In the genomic region with DNA sequence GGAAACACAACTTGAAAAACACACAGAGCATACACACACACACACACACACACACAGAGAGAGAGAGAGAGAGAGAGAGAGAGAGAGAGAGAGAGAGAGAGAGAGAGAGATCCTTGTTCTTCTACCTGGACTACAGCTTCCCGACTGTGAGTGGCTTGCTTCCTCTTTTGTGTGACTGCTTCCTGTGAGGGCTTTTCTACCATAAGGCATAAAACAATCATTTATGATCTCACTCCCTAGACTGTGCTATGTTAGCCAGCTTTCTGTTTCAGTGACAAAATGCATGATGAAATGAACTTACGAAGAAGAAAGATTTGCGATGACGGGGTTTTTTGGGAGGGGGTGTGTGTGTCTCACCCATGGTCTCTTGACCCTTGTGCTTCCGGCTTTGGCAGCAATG, we compare ENCODE assay signal across 25 mouse cellular contexts. TPM values are rescaled to one million over a fixed set of nuclear protein-coding genes. Genes with fewer than 3 reads are reported as not detected.
DNase-seq lines count a peak whose midpoint lies in the region; ATAC-seq and TF ChIP-seq lines count a peak whose summit lies in the region.
"Had no signal": no experiment of that assay in that cellular context is flagged by ENCODE, and none has a peak within 500 bp of the region (broad histone marks: within the 10 kb centered on the region; RNA-seq: fewer than 3 reads in every experiment).

No protein-coding gene starts in this region.

- H3K9me3 ChIP-seq in CH12.LX (replicated peaks; ENCODE audit: low read length) = peaks cover 5% of the 10 kb centered on the region
- H3K9me3 ChIP-seq: embryonic facial prominence, embryonic 13.5 days; forebrain, embryonic 12.5 days; heart, embryonic 15.5 days; hindbrain, embryonic 10.5 days had no signal

- no peak for TF ChIP-seq RAD21 in CH12.LX (IDR thresholded peaks at IDR 0.05; ENCODE audit: low read depth, low read length)

- peak overlapping the region; percentile 10; the same call in 1 of the 2 replicates for H3K27ac ChIP-seq in spleen, adult 2 months (ENCODE audit: insufficient read depth, low read length)
- no peak overlapping the region for H3K27ac ChIP-seq in CH12.LX (ENCODE audit: insufficient read depth, low read depth)
- H3K27ac ChIP-seq: embryonic facial prominence, embryonic 13.5 days; forebrain, embryonic 12.5 days; heart, adult 2 months; heart, embryonic 15.5 days; hindbrain, embryonic 10.5 days; hindbrain, embryonic 14.5 days had no signal

- in situ Hi-C loops in CH12.LX (cut with MboI; ENCODE audit: low pct_ligation_motif_present, low pct_unique_long_range_greater_than_20kb, low sequenced_read_pairs) = no loop called here

- no peaks in the 10 kb centered on the region for H3K79me2 ChIP-seq in CH12.LX (replicated peaks; ENCODE audit: control insufficient read depth, extremely low read depth, insufficient read depth, poor library complexity, severe bottlenecking)

- DNase-seq in spleen, adult 2 months (ENCODE audit: low read depth in 1 of 2, low spot score in 2 of 2) = peak in 1 of 2 experiments; percentile 13
- no peak for DNase-seq in spleen, adult 12 weeks (ENCODE audit: low spot score)
- DNase-seq in CH12.LX (ENCODE audit: extremely low read depth) = peak; percentile 31
- peak; percentile 67 for DNase-seq in splenic B cell, adult 2 months (ENCODE audit: low read depth, low spot score)
- no peak for DNase-seq in Muller cell, postnatal 12 days (ENCODE audit: inconsistent ontology term)
- no peak for DNase-seq in ovary, postnatal 10 days (ENCODE audit: low spot score)
- DNase-seq in left cerebral cortex, adult 18-20 months (ENCODE audit: low spot score in 2 of 2) = no peak
- DNase-seq: adrenal gland, adult 8-10 months; adrenal gland, postnatal 36 days; cerebellum, adult 11 months; cerebellum, adult 9-10 months; cerebellum, postnatal 25 days; gastrocnemius, postnatal 10 days; heart, adult 2 months; heart, postnatal 14 days had no signal

- H3K4me2 ChIP-seq in CH12.LX (ENCODE audit: insufficient read depth, low read depth, poor library complexity, severe bottlenecking) = peak overlapping the region; percentile 58
- H3K4me2 ChIP-seq: embryonic facial prominence, embryonic 13.5 days; forebrain, embryonic 12.5 days; heart, embryonic 11.5 days; heart, embryonic 15.5 days; hindbrain, embryonic 14.5 days had no signal

- dilution Hi-C loops in CH12.LX (cut with MboI; ENCODE audit: extremely low pct_ligation_motif_present, extremely low pct_unique_long_range_greater_than_20kb, low sequenced_read_pairs) = no loop called here

- 47% methylated on average over 5 of the region's 5 CpGs for WGBS in spleen, adult 2 months

- no peaks in the 10 kb centered on the region for H3K36me3 ChIP-seq in spleen, adult 2 months (ENCODE audit: control insufficient read depth, insufficient read depth, low read length)
- no peaks in the 10 kb centered on the region for H3K36me3 ChIP-seq in CH12.LX (replicated peaks in 1 of 2; ENCODE audit: control insufficient read depth in 1 of 2, insufficient read depth in 1 of 2, low read length in 1 of 2)
- H3K36me3 ChIP-seq in splenic B cell, adult 2 months (ENCODE audit: control insufficient read depth, insufficient read depth, low read length, poor library complexity, severe bottlenecking) = no peaks in the 10 kb centered on the region
- H3K36me3 ChIP-seq: embryonic facial prominence, embryonic 13.5 days; forebrain, embryonic 12.5 days; heart, embryonic 15.5 days; hindbrain, embryonic 10.5 days had no signal

- TF ChIP-seq CTCF in spleen, adult 2 months (IDR thresholded peaks at IDR 0.05; ENCODE audit: extremely low read depth, insufficient read depth, insufficient read length, insufficient replicate concordance) = no peak
- TF ChIP-seq CTCF in CH12.LX (conservative IDR thresholded peaks at IDR 0.05 in 1 of 2, IDR thresholded peaks at IDR 0.05 in 1 of 2; ENCODE audit: low read depth in 2 of 2, low read length in 2 of 2) = no peak

- TF ChIP-seq EP300 in CH12.LX (IDR thresholded peaks at IDR 0.05; ENCODE audit: low read length) = no peak

- TF ChIP-seq POLR2A in spleen, adult 2 months (IDR thresholded peaks at IDR 0.05; ENCODE audit: low read depth, low read length) = no peak
- no peak for TF ChIP-seq POLR2A in CH12.LX (IDR thresholded peaks at IDR 0.05; ENCODE audit: low read depth, low read length)

- H3K9ac ChIP-seq in CH12.LX (ENCODE audit: insufficient read depth, low read depth) = peak overlapping the region; percentile 37; the same call in 1 of the 2 replicates
- H3K9ac ChIP-seq: embryonic facial prominence, embryonic 13.5 days; forebrain, embryonic 12.5 days; heart, embryonic 15.5 days; hindbrain, embryonic 14.5 days had no signal

- H3K27me3 ChIP-seq in spleen, adult 2 months (ENCODE audit: control insufficient read depth, insufficient read depth, low read length) = no peaks in the 10 kb centered on the region
- H3K27me3 ChIP-seq in CH12.LX (replicated peaks) = no peaks in the 10 kb centered on the region
- no peaks in the 10 kb centered on the region for H3K27me3 ChIP-seq in splenic B cell, adult 2 months (ENCODE audit: control insufficient read depth, insufficient read depth, low read length, poor library complexity, severe bottlenecking)
- H3K27me3 ChIP-seq: embryonic facial prominence, embryonic 13.5 days had no signal

- peak; percentile 47 to 48; a peak in 2 of 4 replicates for ATAC-seq in hematopoietic stem cell, adult 5-6 weeks (replicated peaks in 1 of 2; ENCODE audit: insufficient read depth in 1 of 2, low FRiP score in 2 of 2, low TSS enrichment in 1 of 2, low read depth in 1 of 2, poor library complexity in 2 of 2, severe bottlenecking in 2 of 2)
- ATAC-seq: CD4-positive, CD25-positive, alpha-beta regulatory T cell, adult 4 months; forebrain, embryonic 16.5 days had no signal

- H3K4me3 ChIP-seq in spleen, adult 2 months (ENCODE audit: extremely low read depth, insufficient read depth, insufficient read length) = no peak overlapping the region; the same call in 1 of the 2 replicates
- H3K4me3 ChIP-seq in CH12.LX (replicated peaks in 1 of 3; ENCODE audit: low read depth in 2 of 3, low read length in 2 of 3, poor library complexity in 1 of 3) = no peak overlapping the region
- H3K4me3 ChIP-seq: embryonic facial prominence, embryonic 13.5 days; forebrain, embryonic 12.5 days; heart, adult 2 months; heart, embryonic 15.5 days; hindbrain, embryonic 10.5 days had no signal

- H3K4me1 ChIP-seq in spleen, adult 2 months (ENCODE audit: control insufficient read depth, insufficient read depth, insufficient read length) = peaks cover 3% of the 10 kb centered on the region
- peaks cover 2 to 30% of the 10 kb centered on the region in 2 experiments; a peak in 2 of 4 replicates for H3K4me1 ChIP-seq in CH12.LX (ENCODE audit: control insufficient read depth in 1 of 2, insufficient read depth in 2 of 2)

TF ChIP-seq in CH12.LX, 34 proteins besides CTCF, POLR2A, EP300 and RAD21:
- TF ChIP-seq KAT2A (IDR thresholded peaks at IDR 0.05; ENCODE audit: insufficient replicate concordance, low read length) (no peak), ZNF384 (IDR thresholded peaks at IDR 0.05; ENCODE audit: low read depth, low read length) (no peak), IRF4 (IDR thresholded peaks at IDR 0.05; ENCODE audit: low read depth, low read length) (no peak), RCOR1 (conservative IDR thresholded peaks at IDR 0.05; ENCODE audit: low read depth, low read length) (no peak), ELF1 (IDR thresholded peaks at IDR 0.05; ENCODE audit: low read depth, low read length) (0 out of 2 replicates have a peak, but pooled peaks have one; percentile 12)

RNA-seq across cellular contexts. Expression of a gene that starts 3.0 kb away (rescaled TPM):
- polyA plus RNA-seq in spleen, adult 2 months (2012; rRNA removed) = 0.06 and 0.13 TPM in 2 replicates
- total RNA-seq in CH12.LX (2012; rRNA removed) (0.17 and 0.38 TPM in 2 replicates), CH12.LX (2014; rRNA removed) (0.14 and 0.47 TPM in 2 replicates)
- 0.38 and 0.49 TPM in 2 replicates for polyA plus RNA-seq in CH12.LX (2012; ENCODE audit: insufficient read length, low read depth)
- 0.94 and 0.99 TPM in 2 replicates for total RNA-seq in hematopoietic stem cell, adult 5-6 weeks (2017)
- total RNA-seq in left cerebral cortex, adult 18-20 months (2021) = under 1 TPM; 0.40 to 0.65 TPM
- total RNA-seq: gastrocnemius, postnatal 10 days; gastrocnemius, postnatal 4 days; heart, adult 2 months had no signal
- polyA plus RNA-seq: CD4-positive, CD25-positive, alpha-beta regulatory T cell, adult 4 months had no signal

Comparison
In these comparisons a context has a peak if more than half of its experiments do, and no peak if none do; other contexts are left out.
1. DNase-seq: peak in CH12.LX (single experiment) and splenic B cell, adult 2 months (single experiment); none in spleen, adult 12 weeks (single experiment), Muller cell, postnatal 12 days (single experiment), ovary, postnatal 10 days (single experiment) and left cerebral cortex, adult 18-20 months (0 of 2).